Comparison of ENCODE assay signal across 8 mouse cellular contexts in genomic region chr2:27289019-27289418, GRCm38 (mm10). TPM values are rescaled to one million over a fixed set of nuclear protein-coding genes. Genes with fewer than 3 reads are reported as not detected.
DNase-seq lines count a peak whose midpoint lies in the region; ATAC-seq lines count a peak whose summit lies in the region.

No protein-coding gene starts in this region.

- no peak overlapping the region for H3K4me2 ChIP-seq in embryonic facial prominence, embryonic 14.5 days (ENCODE audit: low read depth, low read length)
- H3K4me2 ChIP-seq in heart, embryonic 15.5 days: no peak overlapping the region
- H3K4me2 ChIP-seq in liver, embryonic 13.5 days: no peak overlapping the region
- peak overlapping the region; percentile 3; the same call in 1 of the 2 replicates for H3K4me2 ChIP-seq in neural tube, embryonic 12.5 days (replicated peaks)
- no peak overlapping the region for H3K4me2 ChIP-seq in stomach, embryonic 16.5 days (ENCODE audit: low read depth, low read length)

- peaks cover 15% of the 10 kb centered on the region; the same call in 1 of the 2 replicates for H3K36me3 ChIP-seq in embryonic facial prominence, embryonic 14.5 days (ENCODE audit: control insufficient read depth, insufficient read depth, low read length)
- peaks cover 7% of the 10 kb centered on the region; the same call in 1 of the 2 replicates for H3K36me3 ChIP-seq in heart, embryonic 15.5 days
- H3K36me3 ChIP-seq in liver, embryonic 13.5 days: peaks cover 23% of the 10 kb centered on the region
- H3K36me3 ChIP-seq in neural tube, embryonic 12.5 days: peaks cover 60% of the 10 kb centered on the region
- no peaks in the 10 kb centered on the region; the same call in 1 of the 2 replicates for H3K36me3 ChIP-seq in stomach, embryonic 16.5 days (ENCODE audit: control insufficient read depth, insufficient read depth, low read length)

- H3K4me3 ChIP-seq in embryonic facial prominence, embryonic 14.5 days (ENCODE audit: low read depth, low read length): no peak overlapping the region
- H3K4me3 ChIP-seq in heart, embryonic 15.5 days: no peak overlapping the region
- no peak overlapping the region for H3K4me3 ChIP-seq in liver, embryonic 13.5 days (replicated peaks)
- no peak overlapping the region for H3K4me3 ChIP-seq in neural tube, embryonic 12.5 days
- H3K4me3 ChIP-seq in stomach, embryonic 16.5 days (replicated peaks; ENCODE audit: low read length): no peak overlapping the region

- H3K4me1 ChIP-seq in embryonic facial prominence, embryonic 14.5 days (ENCODE audit: control insufficient read depth, insufficient read depth, low read length): no peaks in the 10 kb centered on the region
- 0 out of 2 replicates have a peak, but pooled peaks cover 5% of the 10 kb centered on the region for H3K4me1 ChIP-seq in heart, embryonic 15.5 days (replicated peaks)
- peaks cover 9% of the 10 kb centered on the region for H3K4me1 ChIP-seq in liver, embryonic 13.5 days (replicated peaks)
- peaks cover 13% of the 10 kb centered on the region for H3K4me1 ChIP-seq in neural tube, embryonic 12.5 days
- peaks cover 6% of the 10 kb centered on the region for H3K4me1 ChIP-seq in stomach, embryonic 16.5 days (ENCODE audit: control insufficient read depth, insufficient read depth, low read length)

- H3K27me3 ChIP-seq in embryonic facial prominence, embryonic 14.5 days (replicated peaks; ENCODE audit: control insufficient read depth, insufficient read depth, low read length): no peaks in the 10 kb centered on the region
- H3K27me3 ChIP-seq in heart, embryonic 15.5 days: no peaks in the 10 kb centered on the region
- no peaks in the 10 kb centered on the region for H3K27me3 ChIP-seq in liver, embryonic 13.5 days
- H3K27me3 ChIP-seq in neural tube, embryonic 12.5 days (replicated peaks): no peaks in the 10 kb centered on the region
- H3K27me3 ChIP-seq in stomach, embryonic 16.5 days (ENCODE audit: control insufficient read depth, insufficient read depth, low read length): no peaks in the 10 kb centered on the region

- peak; percentile 67 for ATAC-seq in embryonic facial prominence, embryonic 14.5 days (ENCODE audit: low read depth)
- ATAC-seq in heart, embryonic 15.5 days (replicated peaks; ENCODE audit: insufficient number of reproducible peaks, insufficient read depth, low FRiP score, low read depth): peak; percentile 70
- no peak for ATAC-seq in liver, embryonic 13.5 days (ENCODE audit: low read depth)
- ATAC-seq in neural tube, embryonic 12.5 days (ENCODE audit: low FRiP score, low read depth): peak; percentile 54; the same call in 1 of the 2 replicates
- peak; percentile 41; the same call in 1 of the 2 replicates for ATAC-seq in stomach, embryonic 16.5 days (ENCODE audit: insufficient read depth, low FRiP score)

- 0 out of 2 replicates have a peak overlapping the region, but pooled peaks have one; percentile 1 for H3K9ac ChIP-seq in embryonic facial prominence, embryonic 14.5 days (ENCODE audit: low read depth, low read length)
- H3K9ac ChIP-seq in heart, embryonic 15.5 days: no peak overlapping the region
- no peak overlapping the region for H3K9ac ChIP-seq in liver, embryonic 13.5 days
- no peak overlapping the region for H3K9ac ChIP-seq in neural tube, embryonic 12.5 days
- peak overlapping the region; percentile 28; the same call in 1 of the 2 replicates for H3K9ac ChIP-seq in stomach, embryonic 16.5 days (ENCODE audit: low read length)

- 4% methylated on average over 3 of the region's 3 CpGs for WGBS in embryonic facial prominence, embryonic 14.5 days
- WGBS in heart, embryonic 15.5 days: 17% methylated on average over 3 of the region's 3 CpGs
- 13% methylated on average over 3 of the region's 3 CpGs for WGBS in liver, embryonic 13.5 days (ENCODE audit: insufficient replicate concordance)
- WGBS in neural tube, embryonic 12.5 days: 10% methylated on average over 3 of the region's 3 CpGs
- WGBS in stomach, embryonic 16.5 days: 16% methylated on average over 3 of the region's 3 CpGs

- no peak overlapping the region for H3K27ac ChIP-seq in embryonic facial prominence, embryonic 14.5 days (replicated peaks; ENCODE audit: low read depth, low read length)
- H3K27ac ChIP-seq in heart, embryonic 15.5 days: 0 out of 2 replicates have a peak overlapping the region, but pooled peaks have one; percentile 18
- H3K27ac ChIP-seq in liver, embryonic 13.5 days: no peak overlapping the region
- H3K27ac ChIP-seq in neural tube, embryonic 12.5 days: 0 out of 2 replicates have a peak overlapping the region, but pooled peaks have one; percentile 34
- H3K27ac ChIP-seq in stomach, embryonic 16.5 days (ENCODE audit: low read length): peak overlapping the region; percentile 32

- peak; percentile 73 for DNase-seq in CD4-positive helper T cell, adult 2 months (ENCODE audit: low read depth, low spot score)
- peak; percentile 83 to 88 for DNase-seq in adrenal gland, postnatal 36 days
- DNase-seq in embryonic facial prominence, embryonic 14.5 days (ENCODE audit: low spot score): peak; percentile 89
- DNase-seq in kidney, postnatal 10 days: peak; percentile 92
- DNase-seq in liver, embryonic 13.5 days: peak; percentile 42

- H3K9me3 ChIP-seq in embryonic facial prominence, embryonic 14.5 days (ENCODE audit: control insufficient read depth, low read length): no peaks in the 10 kb centered on the region
- H3K9me3 ChIP-seq in heart, embryonic 15.5 days (replicated peaks): no peaks in the 10 kb centered on the region
- H3K9me3 ChIP-seq in liver, embryonic 13.5 days (replicated peaks): no peaks in the 10 kb centered on the region
- H3K9me3 ChIP-seq in neural tube, embryonic 12.5 days: no peaks in the 10 kb centered on the region
- H3K9me3 ChIP-seq in stomach, embryonic 16.5 days (replicated peaks; ENCODE audit: control insufficient read depth, low read length): no peaks in the 10 kb centered on the region

RNA-seq across cellular contexts. Expression of gene Sardh, which starts 40.9 kb away (rescaled TPM):
- 1 to 10 TPM; 7.8 to 9.2 TPM for total RNA-seq in adrenal gland, postnatal 36 days (2021)
- 10.2 and 10.7 TPM in 2 replicates for polyA plus RNA-seq in embryonic facial prominence, embryonic 14.5 days (2014; fragmentation: Nextera tagmentation; extraction: Ambion mirVana)
- polyA plus RNA-seq in heart, embryonic 15.5 days (2015; fragmentation: Nextera tagmentation; extraction: Ambion mirVana): 18.7 and 21.4 TPM in 2 replicates
- polyA plus RNA-seq in liver, embryonic 13.5 days (2015; fragmentation: Nextera tagmentation; extraction: Ambion mirVana): 36.1 and 40.3 TPM in 2 replicates
- 3.8 and 3.9 TPM in 2 replicates for polyA plus RNA-seq in neural tube, embryonic 12.5 days (2016; fragmentation: Nextera tagmentation; extraction: Ambion mirVana)
- 18.6 and 19.8 TPM in 2 replicates for polyA plus RNA-seq in stomach, embryonic 16.5 days (2015; fragmentation: Nextera tagmentation; extraction: Ambion mirVana)

Comparison
In these comparisons a context has a peak if more than half of its experiments do, and no peak if none do; other contexts are left out.
1. DNase-seq: peak in every context shown above with its lines; median percentile 92 in kidney, postnatal 10 days; 89 in embryonic facial prominence, embryonic 14.5 days; 86 in adrenal gland, postnatal 36 days; 73 in CD4-positive helper T cell, adult 2 months; 42 in liver, embryonic 13.5 days.
2. H3K27ac ChIP-seq: peak in heart, embryonic 15.5 days (single experiment), neural tube, embryonic 12.5 days (single experiment) and stomach, embryonic 16.5 days (single experiment); none in embryonic facial prominence, embryonic 14.5 days (single experiment) and liver, embryonic 13.5 days (single experiment).
3. H3K9ac ChIP-seq: peak in embryonic facial prominence, embryonic 14.5 days (single experiment) and stomach, embryonic 16.5 days (single experiment); none in heart, embryonic 15.5 days (single experiment), liver, embryonic 13.5 days (single experiment) and neural tube, embryonic 12.5 days (single experiment).